Mouse (Mus musculus) erythroblast, embryonic 14.5 days (primary cell): ENCODE measurements around the gene Dyrk3. TPM values are rescaled to one million over a fixed set of nuclear protein-coding genes. Genes with fewer than 3 reads are reported as not detected.

Source experiments
- H3K27me3 ChIP-seq: 2 replicates; pipeline ENCODE4 v1.6.1; 2012; ENCODE audit warnings: inconsistent platforms; ENCODE audit not compliant: control insufficient read depth
- H3K36me3 ChIP-seq: 2 replicates; pipeline ENCODE4 v1.6.1; 2012; ENCODE audit warnings: mild to moderate bottlenecking, inconsistent platforms; ENCODE audit not compliant: control insufficient read depth
- H3K4me1 ChIP-seq: 2 replicates; pipeline ENCODE4 v1.6.1; 2012; ENCODE audit warnings: inconsistent platforms; ENCODE audit not compliant: control insufficient read depth
- H3K4me3 ChIP-seq: replicated peaks from 2 replicates; pipeline ENCODE3; 2012; ENCODE audit warnings: moderate library complexity, mild to moderate bottlenecking, inconsistent platforms
- H3K9me3 ChIP-seq: 2 replicates; pipeline ENCODE4 v1.6.1; 2012; ENCODE audit warnings: low read length, inconsistent platforms, mixed read lengths; ENCODE audit not compliant: control insufficient read depth
- GATA1 ChIP-seq: IDR thresholded peaks from 2 replicates; pipeline ENCODE4 v1.6.1; 2012; ENCODE audit warnings: low read length, inconsistent platforms, mixed read lengths
- TAL1 ChIP-seq: IDR thresholded peaks from 3 replicates; pipeline ENCODE4 v1.6.1; 2012; ENCODE audit warnings: low read length, inconsistent platforms, mixed read lengths
- polyA plus RNA-seq: library from polyadenylated mRNA; stranded (reverse); fragments of >175 nt; gene quantifications from 2 replicates; pipeline ENCODE4 v1.2.3, GENCODE M21; 2012

The Dyrk3 gene
- polyA plus RNA-seq, 1 experiment = 5.1 TPM

DNA sequence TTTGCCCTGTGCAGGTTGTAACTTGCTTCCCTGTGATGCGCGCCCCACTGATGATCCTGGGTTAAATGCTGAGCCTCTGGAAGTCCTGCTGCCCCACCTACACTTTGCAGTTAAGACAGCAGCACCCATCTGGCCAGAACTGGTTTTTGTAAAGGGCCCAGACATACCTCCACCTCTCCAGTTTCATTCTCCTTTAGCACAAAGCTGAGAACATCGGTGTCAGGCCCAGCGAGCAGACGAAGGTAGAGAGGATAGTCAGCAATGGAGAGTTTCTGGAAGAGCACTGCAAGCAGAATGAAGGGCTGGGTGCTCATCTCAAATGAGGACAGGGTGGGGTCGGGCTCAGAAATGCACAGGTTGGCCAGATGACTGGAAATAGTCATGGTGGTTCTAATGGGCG lies 42.2 kb upstream of the Dyrk3 start:
- TF ChIP-seq TAL1 (no peak), GATA1 (no peak)
- no peaks in the 10 kb centered on the region for H3K27me3 ChIP-seq
- no peak overlapping the region for H3K4me3 ChIP-seq
- H3K36me3 ChIP-seq = peaks cover 49% of the 10 kb centered on the region
- no peaks in the 10 kb centered on the region for H3K9me3 ChIP-seq
- no peaks in the 10 kb centered on the region; the same call in none of the 2 replicates for H3K4me1 ChIP-seq

DNA sequence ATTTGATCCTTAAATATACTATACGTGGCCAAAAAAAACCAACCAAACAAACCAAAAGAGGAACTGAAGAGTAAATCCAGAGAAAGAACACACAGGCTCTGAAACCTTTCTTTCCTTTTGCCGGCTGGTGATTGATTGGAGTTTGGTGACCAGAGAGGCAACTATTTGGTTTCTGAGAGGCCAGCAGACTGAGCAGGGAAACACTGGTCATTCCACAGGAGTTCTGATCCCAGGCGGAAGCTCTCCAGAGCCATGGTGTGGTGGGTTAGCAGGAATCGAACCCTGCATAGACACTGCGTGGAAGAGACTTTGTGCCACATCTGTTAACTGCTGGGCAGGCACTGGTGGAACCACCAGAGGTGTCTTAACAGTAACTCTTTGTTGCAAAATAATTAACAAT lies 39.9 kb upstream of the Dyrk3 start:
- H3K36me3 ChIP-seq = peaks cover 70% of the 10 kb centered on the region

DNA sequence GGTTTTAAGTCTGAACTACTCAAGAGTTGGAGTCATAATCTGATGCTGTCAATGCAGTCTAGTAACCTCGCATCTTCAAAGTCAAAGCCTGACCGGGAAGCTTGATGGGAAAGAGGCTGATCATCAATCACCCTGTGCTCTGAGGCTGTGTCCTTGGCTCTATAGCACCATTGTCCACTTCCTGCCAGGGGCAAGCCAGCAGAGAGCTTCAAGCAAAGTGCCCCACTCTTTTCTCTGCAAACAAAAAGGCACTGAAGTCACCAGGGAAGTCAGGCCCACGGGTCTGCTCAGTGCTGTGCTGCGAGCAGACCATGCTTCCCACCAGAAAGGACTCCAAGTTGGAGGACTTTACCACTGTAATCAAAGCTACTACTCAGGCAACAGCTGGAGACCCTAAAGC lies 39.1 kb upstream of the Dyrk3 start:
- H3K36me3 ChIP-seq = peaks cover 78% of the 10 kb centered on the region
- H3K4me3 ChIP-seq = no peak overlapping the region
- no peak for TF ChIP-seq GATA1
- TF ChIP-seq TAL1 = no peak
- no peaks in the 10 kb centered on the region for H3K9me3 ChIP-seq
- H3K4me1 ChIP-seq = no peaks in the 10 kb centered on the region; the same call in none of the 2 replicates
- no peaks in the 10 kb centered on the region for H3K27me3 ChIP-seq

More for the DNA sequence above, 39.9 kb upstream of the Dyrk3 start:
- H3K4me3 ChIP-seq = no peak overlapping the region
- no peaks in the 10 kb centered on the region for H3K27me3 ChIP-seq
- H3K9me3 ChIP-seq = no peaks in the 10 kb centered on the region
- TF ChIP-seq GATA1 (no peak), TAL1 (no peak)
- H3K4me1 ChIP-seq = no peaks in the 10 kb centered on the region; the same call in none of the 2 replicates

DNA sequence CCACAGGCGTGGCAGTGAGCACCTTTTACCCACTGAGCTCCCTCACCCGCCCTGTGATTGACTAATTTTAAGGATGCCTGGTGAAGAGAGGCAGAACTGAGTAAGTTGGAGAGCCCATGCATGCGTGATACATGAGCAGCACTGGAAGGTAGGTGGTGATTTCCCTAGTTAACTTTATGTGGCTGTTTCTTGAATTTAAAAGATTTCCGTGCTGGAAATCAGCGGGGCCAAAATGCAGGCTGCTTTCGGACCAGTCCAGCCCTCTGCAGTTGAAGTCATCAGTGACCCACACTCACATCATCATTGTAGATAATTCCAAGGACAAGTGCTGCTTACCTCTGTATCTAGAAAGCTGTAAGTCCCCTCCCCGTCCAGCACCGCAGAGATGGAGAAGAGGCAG lies 37.7 kb upstream of the Dyrk3 start:
- TF ChIP-seq GATA1 (no peak), TAL1 (no peak)
- Histone ChIP-seq H3K36me3 (peaks cover 90% of the 10 kb centered on the region), H3K27me3 (no peaks in the 10 kb centered on the region), H3K9me3 (no peaks in the 10 kb centered on the region), H3K4me1 (no peaks in the 10 kb centered on the region; the same call in 1 of the 2 replicates), H3K4me3 (no peak overlapping the region)

DNA sequence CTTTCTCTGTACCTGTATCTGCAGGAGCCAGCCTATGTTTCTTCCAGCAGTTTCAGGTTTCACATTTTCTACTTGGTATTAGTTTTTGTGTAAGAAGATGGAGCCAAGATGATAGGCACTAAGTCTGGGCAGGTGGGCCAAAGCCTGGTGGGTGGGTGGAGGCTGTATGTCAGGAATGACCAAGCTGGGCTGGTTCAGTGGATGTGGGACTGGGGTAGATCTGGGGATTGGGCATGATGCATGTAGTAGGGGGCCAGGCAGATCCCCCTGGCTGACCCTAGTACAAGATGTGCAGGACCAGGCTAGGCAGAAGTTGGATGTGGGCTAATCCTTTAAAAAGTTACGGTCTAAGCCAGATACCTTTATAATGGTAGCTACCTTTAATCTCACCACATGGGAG lies 37.0 kb upstream of the Dyrk3 start:
- no peak for TF ChIP-seq GATA1
- TF ChIP-seq TAL1 = no peak
- H3K27me3 ChIP-seq = no peaks in the 10 kb centered on the region
- H3K36me3 ChIP-seq = peaks cover 91% of the 10 kb centered on the region
- H3K4me3 ChIP-seq = no peak overlapping the region
- H3K9me3 ChIP-seq = no peaks in the 10 kb centered on the region
- H3K4me1 ChIP-seq = no peaks in the 10 kb centered on the region

DNA sequence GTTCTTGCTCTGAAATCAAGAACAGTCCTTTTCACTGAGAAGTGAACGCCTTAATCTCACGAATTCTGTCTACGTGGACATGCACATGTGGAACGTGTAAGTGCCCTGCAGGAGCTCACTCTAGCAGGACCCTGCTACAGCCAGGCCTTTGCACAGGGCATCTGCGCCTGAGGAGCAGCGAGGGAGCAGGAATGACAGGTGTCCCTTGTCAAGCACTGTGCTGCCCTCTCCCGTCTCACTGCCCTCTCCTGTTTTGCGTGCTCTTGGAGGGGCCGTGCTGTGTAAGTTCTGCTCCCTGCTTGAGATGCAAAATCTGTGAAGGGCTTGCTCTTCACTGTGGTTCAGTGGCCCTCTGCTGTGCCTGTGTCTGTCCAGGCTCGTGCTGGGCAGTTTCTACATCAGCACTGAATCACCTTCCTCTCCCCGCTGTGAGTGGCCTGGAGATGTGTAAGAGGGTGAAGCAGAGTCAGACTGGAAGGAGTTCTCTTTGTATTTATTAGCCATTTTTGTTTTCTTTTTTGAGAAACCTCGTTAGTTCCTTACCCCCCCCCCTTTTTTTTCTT lies 36.2 kb upstream of the Dyrk3 start:
- Histone ChIP-seq H3K36me3 (peaks cover 93% of the 10 kb centered on the region), H3K9me3 (no peaks in the 10 kb centered on the region), H3K4me3 (no peak overlapping the region)

DNA sequence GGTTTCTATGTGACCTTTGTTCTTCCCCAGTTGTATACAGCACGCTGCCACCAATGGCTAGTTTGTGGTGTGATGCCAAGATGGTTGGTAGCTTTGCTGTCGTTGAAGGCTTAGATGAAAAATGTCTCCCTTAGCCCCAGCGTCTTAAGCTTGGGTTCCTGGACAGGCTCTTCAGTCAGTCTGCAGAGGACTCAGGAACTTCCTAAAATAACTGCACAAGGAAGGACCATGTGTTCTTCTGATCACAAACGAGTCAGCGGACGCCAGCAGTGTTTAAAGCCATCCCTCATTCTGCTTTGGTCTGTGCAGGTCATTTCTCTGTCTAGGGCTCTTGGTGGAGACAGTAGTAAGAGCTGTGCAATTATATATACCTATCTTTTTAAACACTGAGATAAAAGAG lies 35.7 kb upstream of the Dyrk3 start:
- Histone ChIP-seq H3K27me3 (no peaks in the 10 kb centered on the region), H3K4me1 (0 out of 2 replicates have a peak, but pooled peaks cover 1% of the 10 kb centered on the region), H3K36me3 (peaks cover 97% of the 10 kb centered on the region), H3K4me3 (no peak overlapping the region), H3K9me3 (no peaks in the 10 kb centered on the region)
- TF ChIP-seq TAL1 (no peak), GATA1 (no peak)

More for the DNA sequence above, 36.2 kb upstream of the Dyrk3 start:
- Histone ChIP-seq H3K27me3 (no peaks in the 10 kb centered on the region), H3K4me1 (0 out of 2 replicates have a peak, but pooled peaks cover 1% of the 10 kb centered on the region)
- no peak for TF ChIP-seq TAL1
- no peak for TF ChIP-seq GATA1

DNA sequence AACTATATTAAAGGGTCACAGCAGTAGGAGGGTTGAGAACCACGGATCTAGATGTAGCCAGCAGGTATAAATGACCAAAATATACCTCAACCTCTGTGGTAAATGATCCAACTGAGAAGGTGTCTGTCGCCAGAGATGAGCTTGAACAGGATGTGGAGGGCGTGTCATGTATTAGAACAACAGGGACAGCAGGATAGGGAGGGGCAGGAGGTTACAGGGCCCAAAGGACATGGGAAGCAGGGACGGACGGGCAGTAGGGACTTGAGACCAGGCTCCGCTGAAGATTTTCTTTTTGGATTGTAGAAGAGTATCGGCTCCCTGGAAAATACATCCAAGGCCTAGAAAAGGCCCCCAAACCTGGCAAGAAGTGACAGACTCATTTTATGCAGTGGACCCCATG lies 34.9 kb upstream of the Dyrk3 start:
- Histone ChIP-seq H3K27me3 (no peaks in the 10 kb centered on the region), H3K9me3 (no peaks in the 10 kb centered on the region), H3K4me3 (no peak overlapping the region), H3K36me3 (peaks cover 97% of the 10 kb centered on the region), H3K4me1 (0 out of 2 replicates have a peak, but pooled peaks cover 1% of the 10 kb centered on the region)
- TF ChIP-seq GATA1 (no peak), TAL1 (no peak)

DNA sequence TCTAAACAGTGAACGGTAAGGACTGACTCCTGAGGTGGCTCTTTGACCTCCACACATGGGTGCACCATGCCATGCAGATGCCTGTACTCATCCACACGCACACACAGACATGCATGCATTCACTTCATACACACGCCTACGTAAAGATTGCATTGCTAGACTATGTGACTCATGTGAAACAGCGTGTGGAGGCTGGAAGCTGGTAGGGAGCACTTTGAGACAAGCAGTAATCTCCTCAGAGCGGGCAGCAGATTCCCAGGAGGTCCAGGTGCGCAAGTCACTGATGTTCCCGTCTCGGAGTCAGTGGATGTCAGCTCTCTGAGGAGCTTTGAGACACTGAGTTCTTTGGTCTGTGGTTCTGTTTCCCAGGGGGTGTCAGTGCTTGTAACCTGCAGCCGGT lies 29.5 kb upstream of the Dyrk3 start:
- H3K27me3 ChIP-seq = no peaks in the 10 kb centered on the region
- peaks cover 98% of the 10 kb centered on the region for H3K36me3 ChIP-seq
- TF ChIP-seq TAL1 (no peak), GATA1 (no peak)
- 0 out of 2 replicates have a peak, but pooled peaks cover 1% of the 10 kb centered on the region for H3K4me1 ChIP-seq
- no peak overlapping the region for H3K4me3 ChIP-seq
- H3K9me3 ChIP-seq = no peaks in the 10 kb centered on the region

DNA sequence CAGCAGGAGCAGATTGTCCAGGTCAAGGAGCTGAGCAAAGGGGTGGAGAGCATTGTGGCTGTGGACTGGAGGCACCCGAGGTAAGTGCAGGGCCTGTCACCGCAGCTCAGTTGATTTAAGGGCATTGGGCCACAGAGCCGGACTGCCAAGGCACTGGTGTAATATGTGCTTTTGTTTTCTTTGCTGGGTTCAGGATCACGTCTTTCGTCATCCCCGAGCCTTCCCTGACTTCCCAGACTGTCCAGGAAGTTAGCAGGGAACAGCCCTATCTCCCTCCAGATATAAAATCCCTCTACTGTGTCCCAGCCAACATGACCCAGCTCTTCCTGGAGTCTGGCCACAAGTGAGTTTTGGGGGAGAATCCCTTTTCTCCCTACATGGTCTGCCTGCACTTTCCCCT lies 26.3 kb upstream of the Dyrk3 start:
- Histone ChIP-seq H3K4me3 (no peak overlapping the region), H3K4me1 (peaks cover 7% of the 10 kb centered on the region), H3K9me3 (no peaks in the 10 kb centered on the region), H3K27me3 (no peaks in the 10 kb centered on the region), H3K36me3 (peaks cover 94% of the 10 kb centered on the region)
- TF ChIP-seq GATA1 (no peak), TAL1 (no peak)
